Mouse (Mus musculus): ENCODE data around the gene Ass1.
A peak's percentile ranks its signal among the peaks of the same experiment; 100 is the strongest.

Gene Ass1

DNA sequence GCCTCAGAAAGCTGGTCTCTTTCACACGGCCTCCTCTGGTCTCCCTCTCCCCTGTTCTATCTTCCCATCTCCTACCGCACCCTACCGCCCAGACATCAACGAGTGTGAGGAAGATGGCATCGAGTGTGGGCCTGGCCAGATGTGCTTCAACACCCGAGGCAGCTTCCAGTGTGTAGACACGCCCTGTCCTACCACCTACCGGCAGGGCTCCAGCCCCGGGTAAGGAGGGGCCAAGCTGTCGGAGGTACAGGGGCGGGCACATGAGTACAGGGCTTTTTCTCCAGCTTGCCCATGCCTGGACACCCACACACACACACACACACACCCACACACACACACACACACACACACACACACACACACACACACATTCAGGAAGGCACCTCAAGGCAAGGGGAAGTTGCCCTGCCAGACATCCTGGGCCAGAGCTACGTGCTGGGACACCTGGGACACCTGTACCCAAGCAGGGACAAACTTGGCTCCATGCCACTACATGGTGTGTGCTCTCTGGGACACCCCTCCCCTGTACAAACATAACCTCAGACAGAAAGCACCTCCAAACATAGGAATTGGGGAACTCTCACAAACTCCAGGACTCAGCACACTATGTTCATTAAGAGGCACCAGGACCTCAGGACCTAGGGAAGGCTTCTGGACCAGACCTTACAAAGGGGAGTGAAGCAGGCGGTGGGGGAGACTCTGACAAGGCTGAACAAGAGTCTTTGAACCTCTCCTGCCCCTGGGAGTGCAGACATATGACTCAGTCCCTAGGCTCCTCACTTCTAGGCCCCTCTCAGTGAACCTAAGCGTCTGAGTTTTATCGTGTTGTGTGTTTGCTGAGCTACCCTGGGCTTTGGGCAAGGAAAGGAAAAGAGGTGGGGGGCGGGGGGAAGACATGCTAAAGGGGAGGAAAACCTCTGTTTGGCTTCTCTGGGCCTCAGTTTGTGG, 10.7 kb upstream of the Ass1 start:
- no peak for DNase-seq (ENCODE audit: low spot score in 2 of 2)

DNA sequence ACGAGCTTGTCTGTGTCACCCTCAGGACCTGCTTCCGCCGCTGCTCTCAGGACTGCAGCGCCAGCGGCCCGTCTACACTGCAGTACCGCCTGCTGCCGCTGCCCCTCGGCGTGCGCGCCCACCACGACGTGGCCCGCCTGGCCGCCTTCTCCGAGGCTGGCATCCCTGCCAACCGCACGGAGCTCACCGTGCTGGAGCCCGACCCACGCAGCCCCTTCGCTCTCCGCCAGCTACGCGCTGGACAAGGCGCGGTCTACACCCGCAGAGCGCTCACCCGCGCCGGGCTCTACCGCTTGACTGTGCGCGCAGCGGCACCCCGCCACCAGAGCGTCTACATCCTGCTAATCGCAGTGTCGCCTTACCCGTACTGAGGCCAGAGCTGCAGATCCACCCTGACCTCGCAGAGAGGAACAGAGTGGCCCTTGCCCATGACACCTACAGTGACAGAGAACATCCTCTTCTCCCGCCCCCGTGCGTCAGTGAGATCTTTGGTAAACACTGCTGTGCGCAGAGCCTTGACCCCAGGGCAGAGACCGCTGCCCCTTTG, 9.9 kb upstream of the Ass1 start:
- peak in 1 of 2 experiments; percentile 52 for DNase-seq (ENCODE audit: low spot score in 2 of 2)

DNA sequence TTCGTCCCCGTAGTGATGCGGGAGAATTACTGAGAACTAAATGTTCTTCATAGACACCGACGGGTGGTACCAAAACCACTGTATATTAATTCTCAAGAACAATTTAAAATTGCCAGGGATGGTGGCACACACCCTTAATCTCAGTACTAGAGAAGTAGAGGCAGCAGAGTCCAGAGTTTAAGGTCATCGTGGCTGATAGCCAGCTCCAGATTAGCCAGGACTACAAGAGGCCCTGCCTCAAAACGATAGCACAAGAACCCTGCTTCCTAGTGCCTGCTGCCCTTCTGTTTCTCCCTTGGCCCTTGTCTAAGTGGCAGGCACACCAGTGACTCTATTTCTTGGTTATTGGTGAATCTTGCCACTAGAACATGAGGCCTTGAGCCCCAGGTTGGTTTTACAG, 9.1 kb upstream of the Ass1 start:
- DNase-seq (ENCODE audit: low spot score in 2 of 2): no peak

DNA sequence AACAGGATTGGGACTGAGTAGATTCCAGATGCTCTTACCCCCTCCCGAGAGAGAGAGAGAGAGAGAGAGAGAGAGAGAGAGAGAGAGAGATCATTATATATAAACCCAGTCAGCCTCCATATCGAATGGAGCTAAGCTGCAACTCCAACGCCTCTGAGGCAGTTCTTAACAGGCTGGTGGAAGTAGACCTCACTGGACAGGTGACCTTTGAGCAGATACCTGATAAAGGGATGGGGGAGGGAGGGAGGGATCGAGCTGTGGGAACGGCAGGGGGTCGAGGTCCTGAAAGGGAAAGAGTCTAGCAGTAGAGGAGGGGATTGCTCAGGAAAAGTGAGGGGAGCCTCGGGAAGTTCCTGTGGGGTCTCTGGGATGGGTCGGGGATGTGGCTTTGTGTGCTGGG, 8.0 kb upstream of the Ass1 start:
- no peak for DNase-seq (ENCODE audit: low spot score in 2 of 2)

DNA sequence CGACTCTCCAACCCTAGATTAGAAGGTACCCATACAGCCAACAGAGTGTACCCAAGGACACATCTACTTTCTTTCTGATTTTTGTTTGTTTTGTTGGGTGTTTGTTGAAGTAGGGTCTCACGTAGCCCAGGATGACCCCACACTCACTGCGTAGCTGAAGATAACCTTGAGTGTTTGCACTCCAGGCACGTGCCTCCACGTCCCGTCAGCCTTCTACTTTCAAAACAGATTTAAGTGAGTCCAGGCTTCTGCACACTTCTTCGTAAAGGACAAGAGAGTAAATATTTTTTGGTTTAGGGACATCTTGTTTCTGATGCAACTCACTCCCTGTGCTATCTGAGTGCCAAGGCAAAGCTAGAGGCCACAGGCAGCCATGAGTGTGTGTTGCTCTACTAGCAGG, 6.8 kb upstream of the Ass1 start:
- DNase-seq (ENCODE audit: low spot score in 2 of 2): no peak

DNA sequence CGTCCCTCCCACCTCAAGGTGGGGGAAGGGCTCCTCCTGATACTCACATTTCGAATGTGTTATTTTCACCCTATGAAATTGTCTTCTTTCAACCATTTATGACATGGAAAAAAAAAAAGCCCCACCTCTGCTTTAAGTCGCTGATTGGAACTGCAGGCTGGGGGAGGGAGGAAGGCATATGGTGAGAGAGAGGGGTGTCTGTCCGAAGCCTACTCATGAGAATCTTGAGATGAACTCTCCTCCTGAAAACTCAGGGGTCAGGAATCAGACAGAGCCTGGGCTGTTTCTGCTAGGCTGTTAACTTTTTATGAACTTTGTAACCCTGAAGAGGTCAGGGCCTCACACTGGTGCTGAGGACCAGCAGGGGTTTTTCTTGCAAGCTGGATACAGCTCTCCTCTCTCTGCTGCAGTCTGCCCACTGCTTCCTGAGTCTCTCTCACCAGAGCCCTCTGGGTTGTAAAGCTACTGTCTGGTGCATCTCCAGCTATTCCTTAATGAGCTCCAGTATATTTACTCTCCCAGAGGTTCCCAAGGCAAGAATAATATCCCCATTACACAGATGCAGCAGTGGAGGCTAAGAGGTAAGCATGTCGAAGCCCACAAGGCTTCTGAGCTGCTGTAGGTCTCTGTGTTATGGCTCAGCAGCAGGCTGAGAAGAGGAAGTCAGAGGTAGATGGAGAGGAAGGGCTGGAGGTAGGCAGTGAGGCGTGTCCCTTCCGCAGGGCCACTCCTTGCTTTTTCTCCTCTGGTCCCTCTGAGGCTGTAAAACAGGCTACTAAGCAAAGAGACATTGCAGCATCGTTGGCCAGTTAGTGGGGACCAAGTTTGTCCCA, 6.1 kb upstream of the Ass1 start:
- DNase-seq (ENCODE audit: low spot score in 2 of 2): no peak

DNA sequence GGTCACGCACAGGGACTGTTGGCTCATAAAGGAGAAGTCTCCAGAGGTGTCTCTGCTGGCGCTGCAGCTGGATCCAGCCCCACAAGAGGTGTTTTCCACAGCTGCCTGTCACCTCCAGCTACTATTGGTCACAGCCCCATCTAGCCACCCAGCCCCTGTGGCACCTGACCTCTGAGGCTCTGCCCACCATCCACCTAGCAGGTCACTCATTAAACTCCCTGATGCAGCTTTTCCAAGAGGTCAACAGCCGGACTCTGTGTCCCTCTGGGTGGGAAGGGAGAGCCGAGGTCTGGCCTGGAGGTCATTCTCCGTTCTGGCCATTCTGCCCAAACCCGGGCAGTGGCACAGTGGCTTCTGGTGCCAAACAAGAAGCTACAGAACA, 5.5 kb upstream of the Ass1 start:
- no peak for DNase-seq (ENCODE audit: low spot score in 2 of 2)

DNA sequence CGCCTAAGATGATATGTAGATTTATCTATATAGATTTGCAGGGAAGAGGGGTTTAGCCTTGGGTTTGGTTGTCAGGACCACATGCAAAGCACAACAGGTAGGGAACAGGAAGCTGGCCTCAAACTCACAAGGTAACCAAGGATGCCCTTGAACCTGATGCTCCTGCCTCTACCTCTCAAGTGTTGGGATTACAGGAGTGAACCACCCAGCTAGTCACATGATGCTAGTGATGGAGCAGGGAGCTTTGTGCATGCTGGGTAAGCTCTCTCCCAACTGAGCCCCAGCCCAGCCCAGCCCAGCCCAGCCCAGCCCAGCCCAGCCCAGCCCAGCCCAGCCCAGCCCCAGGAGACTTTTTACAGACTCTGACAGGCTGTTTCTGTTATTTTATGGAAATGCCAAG, 2.5 kb upstream of the Ass1 start:
- no peak for DNase-seq (ENCODE audit: low spot score in 2 of 2)

DNA sequence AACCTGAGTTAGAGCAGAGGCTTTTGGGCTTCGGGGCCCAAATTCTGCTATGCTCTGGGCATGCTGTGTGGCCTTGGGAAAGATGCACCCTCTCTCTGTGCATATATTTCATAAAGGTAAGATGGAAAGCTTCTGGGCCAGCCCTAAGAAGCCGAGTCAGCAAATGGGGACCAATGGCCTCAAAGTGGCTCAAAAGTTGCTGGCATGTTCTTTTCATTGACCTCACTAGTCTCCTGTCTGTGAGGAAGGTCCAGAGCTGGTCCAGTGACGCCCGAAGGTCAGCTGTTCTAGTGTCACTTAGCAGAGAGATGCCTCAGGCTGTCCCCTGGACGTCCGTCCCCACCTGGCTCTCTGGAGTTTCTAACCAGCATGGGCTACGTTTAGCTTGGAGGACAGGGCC, 1.1 kb upstream of the Ass1 start:
- DNase-seq (ENCODE audit: low spot score in 2 of 2): no peak

DNA sequence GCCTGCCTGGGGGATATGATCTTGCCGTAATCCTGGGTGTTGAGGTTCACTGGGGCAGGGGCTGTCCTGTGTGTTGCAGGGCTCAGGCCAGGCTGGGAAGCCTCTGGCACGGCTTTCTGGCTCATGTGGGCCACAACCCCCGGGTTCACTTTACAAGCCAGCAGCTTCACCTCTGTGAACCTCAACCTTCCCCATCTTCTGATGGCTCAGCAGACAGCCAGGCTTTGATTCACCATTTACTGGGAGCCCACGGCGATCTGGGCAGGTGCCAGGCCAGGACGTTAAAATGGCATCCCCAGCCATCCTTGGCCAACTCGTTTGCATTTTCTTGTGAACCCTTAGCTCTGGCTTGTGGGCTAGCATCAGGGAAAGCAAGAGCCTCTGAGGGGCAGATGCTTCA, 527 bp upstream of the Ass1 start:
- DNase-seq (ENCODE audit: low spot score in 2 of 2): no peak

DNA sequence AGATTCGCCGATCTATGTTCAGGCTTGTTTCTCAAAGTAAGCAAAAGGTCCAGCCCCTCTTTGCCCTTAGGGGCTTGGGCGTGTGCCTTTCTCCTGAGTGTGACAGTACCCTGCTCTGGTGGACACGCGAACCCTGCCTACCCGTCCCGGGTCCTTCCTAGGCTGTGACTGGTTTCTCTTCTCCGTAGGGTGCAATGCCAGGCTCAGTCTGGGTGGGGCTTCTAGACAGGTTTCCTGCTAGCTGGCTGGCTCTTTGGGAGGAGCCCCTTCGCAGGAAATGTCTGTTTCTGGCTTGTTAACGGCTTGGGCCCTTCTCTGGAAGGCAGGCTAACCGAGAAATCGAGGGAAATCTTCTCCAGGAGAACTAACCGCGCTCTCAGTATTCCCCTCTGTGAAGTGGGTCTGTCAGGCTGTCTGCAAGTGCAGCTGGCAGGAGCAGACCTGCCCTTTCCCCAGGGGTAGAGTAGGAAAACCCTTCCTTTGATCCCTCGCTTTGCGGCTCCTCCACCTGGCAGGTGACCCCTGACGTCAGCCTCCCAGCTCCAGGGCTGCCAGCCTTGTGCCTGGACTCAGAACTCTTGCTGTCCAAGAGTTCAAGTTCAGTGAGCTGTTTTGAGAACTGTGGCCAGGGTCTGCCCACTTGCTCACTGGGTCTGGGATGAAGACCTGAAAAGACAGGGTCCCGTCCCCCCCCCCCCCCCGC, 827 bp downstream of the Ass1 start:
- DNase-seq (ENCODE audit: low spot score in 2 of 2): no peak

DNA sequence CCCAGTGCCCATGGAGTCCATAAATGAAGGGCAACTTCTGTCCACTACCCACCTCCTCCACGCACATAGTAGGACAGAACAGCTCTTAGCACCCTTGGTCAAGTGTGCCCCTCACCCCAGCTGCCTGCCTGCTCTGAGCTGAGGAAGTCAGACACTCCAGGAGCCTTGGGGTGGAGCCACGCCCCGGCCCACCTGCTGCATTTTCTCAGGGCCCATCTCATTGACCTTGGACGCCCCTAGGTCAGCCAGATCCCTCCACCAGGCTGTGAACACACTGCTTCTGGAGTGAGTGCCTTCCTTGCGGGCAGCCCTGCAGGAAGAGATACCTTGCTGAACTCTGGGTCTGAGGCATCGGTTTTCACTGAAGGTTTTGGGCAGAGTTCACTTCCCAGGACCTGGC, 1.6 kb downstream of the Ass1 start:
- DNase-seq (ENCODE audit: low spot score in 2 of 2): no peak

DNA sequence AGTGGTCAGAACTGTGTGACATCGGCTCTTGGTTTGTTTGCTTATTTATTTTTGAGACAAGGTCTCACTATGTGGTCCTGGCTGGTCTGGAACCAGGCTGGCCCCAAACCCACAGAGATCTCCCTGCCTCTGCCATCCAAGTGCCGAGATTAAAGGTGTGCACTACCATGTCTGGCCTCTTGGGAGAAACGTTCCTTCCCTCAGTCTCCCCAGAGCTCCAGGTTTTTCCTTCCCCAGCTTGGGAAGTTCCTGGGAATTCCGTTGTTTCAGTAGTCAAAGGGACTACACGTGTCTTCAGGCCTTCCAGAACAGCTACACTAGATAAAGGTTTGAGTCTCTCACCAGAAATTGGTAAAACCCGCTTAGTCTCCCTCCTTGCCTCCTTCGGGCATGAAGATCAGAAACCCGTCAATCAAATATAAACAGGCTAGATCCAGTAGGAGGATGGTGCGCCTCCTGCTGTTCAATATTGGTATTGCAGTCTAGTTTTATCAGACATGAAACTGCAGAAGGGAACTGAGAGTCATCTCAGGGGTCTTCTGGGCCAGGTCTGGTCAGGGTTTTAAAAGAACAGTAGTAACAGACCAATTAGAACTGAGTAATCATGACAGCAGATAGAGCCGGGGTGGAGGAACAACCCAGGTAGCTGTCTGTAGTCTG, 2.5 kb downstream of the Ass1 start:
- no peak for DNase-seq (ENCODE audit: low spot score in 2 of 2)

DNA sequence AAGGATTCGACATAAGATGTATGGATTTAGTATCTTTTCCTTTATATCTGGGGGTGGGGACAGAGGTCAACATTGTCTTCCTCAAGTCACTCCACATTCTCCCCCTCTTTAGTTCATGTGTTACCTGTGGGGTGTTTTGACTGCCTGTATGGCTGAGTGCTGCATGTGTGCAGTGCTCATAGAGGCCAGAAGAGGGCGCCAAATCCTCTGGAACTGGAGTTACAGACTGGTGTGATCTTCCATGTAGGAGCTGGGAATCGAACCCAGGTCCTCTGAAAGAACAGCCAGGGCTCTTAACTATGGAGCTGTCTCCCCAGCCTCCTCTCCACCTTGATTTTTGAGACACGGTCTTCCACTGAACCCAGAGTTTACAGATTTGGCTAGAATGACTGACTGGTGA, 3.9 kb downstream of the Ass1 start:
- DNase-seq (ENCODE audit: low spot score in 2 of 2): no peak

DNA sequence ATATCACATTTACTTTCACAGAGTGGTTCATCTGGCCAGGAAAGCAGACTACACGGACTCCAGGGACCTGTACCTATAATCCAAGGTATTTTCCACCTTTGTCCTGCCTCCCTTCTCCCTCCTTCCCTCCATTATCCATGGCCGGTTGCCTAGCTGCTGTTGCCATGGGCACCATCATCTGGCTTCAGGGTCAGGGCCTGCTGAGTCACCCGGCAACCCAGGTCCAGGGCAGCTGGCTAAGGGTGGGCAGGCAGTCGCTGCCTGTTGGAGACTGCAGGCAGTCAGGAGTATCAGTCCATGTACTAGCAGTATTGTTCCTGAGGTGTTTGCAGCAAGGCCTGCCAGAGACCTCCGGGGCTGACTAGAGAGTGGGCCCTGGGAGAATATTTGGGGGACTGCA, 4.7 kb downstream of the Ass1 start:
- no peak for DNase-seq (ENCODE audit: low spot score in 2 of 2)

DNA sequence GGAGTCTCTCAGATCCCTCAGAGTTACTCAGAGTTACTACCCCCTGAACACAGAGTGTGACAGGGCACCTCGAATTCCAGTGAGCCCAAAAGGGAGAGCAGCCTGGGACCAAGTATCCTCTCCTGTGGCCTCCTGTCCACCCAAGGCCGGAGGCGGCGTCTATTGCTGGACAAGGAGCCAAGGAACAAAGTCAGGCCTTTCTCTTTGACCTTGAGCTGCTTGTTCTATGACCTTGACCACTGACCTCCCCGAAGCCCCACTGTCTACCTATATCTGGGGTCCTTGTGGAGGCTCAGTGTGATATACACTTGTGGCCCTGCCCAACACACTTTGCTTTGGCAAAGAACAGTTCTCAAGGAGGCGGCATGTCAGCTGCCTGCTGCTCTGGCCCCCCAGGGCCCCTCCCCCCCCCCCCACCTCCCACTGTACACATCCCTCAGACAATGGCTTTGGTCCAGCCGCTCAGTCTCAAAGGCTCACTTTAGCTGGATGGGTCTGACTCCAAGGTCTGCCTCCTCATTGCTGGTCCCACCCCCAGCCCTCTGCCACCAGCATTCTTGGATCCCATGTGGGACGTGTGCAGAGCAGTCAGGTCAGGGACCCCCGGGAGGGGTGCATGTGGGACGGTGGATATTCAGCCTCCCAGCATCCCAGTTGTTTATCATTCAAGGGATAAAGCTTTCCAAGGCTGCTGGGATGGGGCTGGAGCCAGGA, 6.3 kb downstream of the Ass1 start:
- DNase-seq (ENCODE audit: low spot score in 2 of 2): no peak

DNA sequence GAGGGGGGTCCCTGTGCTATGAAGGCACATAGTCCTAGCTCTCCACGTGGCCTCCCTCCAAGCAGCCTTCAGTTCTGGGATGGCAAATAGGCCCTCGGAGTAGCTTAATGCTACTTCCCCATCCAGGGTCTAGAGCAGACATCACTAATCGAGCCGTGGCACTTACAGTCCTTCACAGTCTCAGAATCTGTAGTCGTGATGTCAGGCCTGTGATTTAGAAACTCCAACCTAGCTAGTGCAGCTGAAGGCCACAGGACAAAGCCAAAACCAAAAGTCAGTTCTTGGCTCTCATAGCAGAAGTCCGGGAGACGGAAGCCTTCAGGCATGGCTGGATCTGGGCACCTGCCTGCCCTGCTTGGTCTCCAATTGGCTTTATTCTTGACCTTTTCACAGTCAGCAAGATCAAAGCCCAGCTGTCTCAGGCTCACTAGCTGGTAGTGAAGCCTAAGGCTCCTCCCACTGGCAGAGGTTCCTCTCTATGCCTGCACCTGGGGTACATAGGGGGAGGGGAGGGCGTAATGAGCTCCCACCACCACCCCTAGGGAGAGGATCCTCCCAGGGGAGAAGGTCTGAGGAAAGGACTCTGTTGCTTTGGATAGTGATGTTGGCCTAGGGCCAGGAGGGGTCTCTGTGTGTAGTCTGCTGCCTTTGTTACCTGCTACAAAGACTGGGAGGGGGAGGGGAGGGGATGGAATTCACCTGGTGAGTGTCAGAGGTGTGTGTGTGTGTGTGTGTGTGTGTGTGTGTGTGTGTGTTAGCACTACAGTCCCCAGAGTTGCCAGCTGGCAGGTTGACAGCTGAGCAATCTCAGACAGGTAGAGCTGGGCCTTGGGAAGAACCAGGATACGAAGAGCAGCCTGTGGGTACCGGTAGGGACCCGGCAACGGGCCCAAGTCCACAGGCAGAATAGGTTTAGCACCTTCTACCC, 7.5 kb downstream of the Ass1 start:
- no peak for DNase-seq (ENCODE audit: low spot score in 2 of 2)

DNA sequence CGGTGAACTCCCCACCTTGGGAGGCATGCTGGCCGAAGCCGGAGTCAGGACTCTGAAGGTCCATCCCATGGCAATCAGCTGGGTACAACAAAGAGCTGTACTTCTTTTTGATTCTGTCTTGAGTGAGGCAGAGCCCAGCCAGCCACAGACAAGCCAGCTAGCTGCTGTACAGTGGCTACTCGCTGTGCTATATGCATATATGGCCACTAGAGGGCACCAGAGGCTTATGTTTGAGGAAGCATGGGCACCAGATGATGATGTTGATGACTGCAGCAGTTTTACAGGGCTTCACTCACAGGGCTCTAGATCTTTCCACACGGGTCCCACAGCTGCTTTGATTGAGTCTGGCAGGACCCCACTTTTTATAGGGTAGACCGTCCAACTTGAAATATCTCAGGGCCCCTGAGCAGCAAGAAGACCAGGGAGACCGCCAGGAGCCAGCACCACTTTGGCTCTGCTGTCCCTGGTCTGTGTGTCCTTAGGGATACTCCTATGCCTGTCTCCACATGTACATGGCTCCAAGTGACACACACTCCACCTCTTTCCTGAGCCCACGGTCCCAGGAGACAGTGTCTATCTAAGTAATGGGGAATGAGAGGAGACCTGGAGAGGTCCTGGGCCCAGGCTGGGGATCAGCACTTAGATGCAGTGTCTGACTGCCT, 13.0 kb downstream of the Ass1 start:
- peak; percentile 89 to 93 for DNase-seq (ENCODE audit: low spot score in 2 of 2)

DNA sequence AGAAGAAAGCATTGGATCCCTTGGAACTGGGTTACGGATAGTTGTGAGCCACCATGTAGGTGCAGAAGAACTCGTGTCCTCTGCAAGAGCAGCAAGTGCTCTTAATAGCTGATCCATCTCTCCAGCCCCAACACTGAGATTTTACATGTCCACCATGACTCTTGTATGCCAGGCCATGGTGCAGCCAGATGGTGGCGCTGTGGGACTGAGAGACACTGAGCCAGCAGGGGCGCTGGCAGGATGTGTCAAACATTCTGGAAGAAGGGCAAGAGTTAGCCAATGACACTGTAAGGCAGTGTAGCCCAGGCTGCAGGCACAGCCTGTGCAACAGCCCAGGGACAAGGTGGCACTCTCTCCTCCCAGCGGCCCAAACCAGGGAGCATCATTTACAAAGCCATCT, 14.2 kb downstream of the Ass1 start:
- peak; percentile 64 to 80 for DNase-seq (ENCODE audit: low spot score in 2 of 2)

Data from right cerebral cortex, postnatal 10 days (tissue).